Mouse (Mus musculus) adrenal gland, postnatal 10 days (tissue): ENCODE results near the gene Vmn2r73. TPM values are rescaled to one million over a fixed set of nuclear protein-coding genes. Genes with fewer than 3 reads are reported as not detected.
A peak's percentile ranks its signal among the peaks of the same experiment; 100 is the strongest.

Experiments
- DNase-seq: peaks from one replicate; pipeline ENCODE4 v3.0.0; 2021; ENCODE audit warnings: mixed read lengths
- long read RNA-seq, 2 experiments: library from polyadenylated mRNA; stranded (forward); transcript quantifications; one replicate each; pipeline ENCODE4 v2.0.0; 2021
- total RNA-seq, 2 experiments: library from RNA; stranded (reverse); gene quantifications; 2 replicates each; pipeline ENCODE4 v1.2.3; 2021

The Vmn2r73 gene
- total RNA-seq: not detected
- long read RNA-seq, experiment 1: 0 reads
- long read RNA-seq, experiment 2: 0 reads

DNA sequence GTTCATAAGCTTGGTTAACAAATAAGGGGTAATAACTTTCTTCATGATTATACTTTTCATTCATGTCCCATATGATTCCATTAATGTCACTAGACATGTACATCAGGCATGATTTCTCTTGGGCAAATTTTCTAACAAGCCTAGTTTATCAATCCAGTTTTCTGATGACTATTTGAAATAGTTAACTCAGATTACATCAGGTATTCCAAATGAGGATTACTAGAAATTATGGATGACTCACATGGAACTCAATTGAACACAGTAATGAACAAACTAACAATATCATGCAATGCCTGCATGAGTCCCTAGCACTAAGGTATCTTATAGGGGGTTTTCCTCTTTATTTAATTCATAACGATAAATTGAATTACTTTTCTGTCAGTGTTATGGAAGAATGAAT is at the start of gene Vmn2r73:
TSS of gene Vmn2r73 (minus strand) at position 101 of the 400 bp plus-strand sequence.
- DNase-seq: no peak

DNA sequence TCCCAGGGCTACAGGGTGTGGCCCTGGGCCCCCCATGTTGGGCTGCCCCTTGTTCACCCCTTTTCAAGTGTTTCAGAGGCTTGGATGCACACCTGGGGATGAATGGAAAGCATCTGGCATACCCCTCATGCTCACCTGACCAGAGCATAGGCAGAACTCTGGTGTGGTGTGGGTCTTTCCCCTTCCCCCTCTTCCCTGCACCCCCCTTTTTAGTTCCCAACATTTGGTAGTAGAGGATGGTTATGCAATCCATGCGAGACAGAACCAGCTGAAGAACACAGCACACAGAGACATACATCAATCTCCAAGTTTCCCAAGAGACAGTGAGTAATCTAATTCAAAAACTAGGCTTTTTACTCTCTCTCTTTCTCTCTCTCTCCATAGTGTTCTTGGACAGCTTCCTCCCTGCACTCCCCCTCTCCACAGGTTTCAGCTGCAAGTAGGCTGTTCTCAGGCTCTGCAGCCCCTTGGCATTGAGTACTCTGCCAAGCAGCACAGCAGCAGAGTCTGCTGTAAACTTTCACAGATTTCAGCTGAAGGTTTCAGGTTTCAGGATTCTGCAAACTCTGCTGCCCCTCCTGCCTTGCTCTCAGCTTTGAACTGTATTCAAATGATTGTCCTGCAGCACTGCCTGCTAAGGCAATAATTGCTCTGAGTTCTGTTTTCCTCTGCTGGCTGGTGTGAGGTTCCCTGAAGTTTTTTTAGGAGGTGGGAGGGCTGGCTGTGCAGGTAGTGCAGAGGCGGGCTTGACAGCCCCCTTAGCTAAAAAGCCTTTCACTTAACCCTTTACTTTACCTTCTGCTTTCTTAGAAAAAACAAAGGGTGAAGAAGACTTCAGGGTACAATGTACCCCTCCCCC is 35.7 kb downstream of the Vmn2r73 start:
- DNase-seq: no peak

DNA sequence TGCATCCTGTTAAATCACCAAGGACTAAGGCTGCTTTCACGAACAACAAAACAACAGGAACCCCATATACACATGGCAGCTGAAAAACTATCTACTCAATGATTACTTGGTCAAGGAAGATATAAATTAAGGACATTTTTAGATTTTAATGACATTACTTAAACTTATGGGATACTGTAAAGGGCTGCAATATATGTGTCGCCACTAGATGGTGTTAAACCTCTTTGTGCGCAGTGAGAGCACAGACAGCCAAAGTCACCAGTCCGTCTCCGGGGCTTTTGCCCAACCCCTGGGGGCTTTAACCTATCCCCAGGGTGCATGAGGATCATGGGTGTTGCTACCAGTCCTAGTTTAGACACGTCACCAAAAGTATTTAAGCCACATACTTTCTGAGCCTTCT is 58.0 kb downstream of the Vmn2r73 start:
- peak; percentile 22 for DNase-seq

Other genes with a start within 250 kb of the Vmn2r73 start
- not detected for gene Vmn2r72, start 121.2 kb downstream of the Vmn2r73 start, total RNA-seq
- not detected for gene Vmn2r74, start 85.4 kb upstream of the Vmn2r73 start, total RNA-seq